Mouse (Mus musculus) telencephalon, adult 2 months (tissue): ENCODE results near the gene Pkdcc.

Source experiments
- DNase-seq: peaks from one replicate; pipeline ENCODE4 v3.0.0-alpha.2; 2011; ENCODE audit warnings: low read depth, low spot score

Pkdcc gene

DNA sequence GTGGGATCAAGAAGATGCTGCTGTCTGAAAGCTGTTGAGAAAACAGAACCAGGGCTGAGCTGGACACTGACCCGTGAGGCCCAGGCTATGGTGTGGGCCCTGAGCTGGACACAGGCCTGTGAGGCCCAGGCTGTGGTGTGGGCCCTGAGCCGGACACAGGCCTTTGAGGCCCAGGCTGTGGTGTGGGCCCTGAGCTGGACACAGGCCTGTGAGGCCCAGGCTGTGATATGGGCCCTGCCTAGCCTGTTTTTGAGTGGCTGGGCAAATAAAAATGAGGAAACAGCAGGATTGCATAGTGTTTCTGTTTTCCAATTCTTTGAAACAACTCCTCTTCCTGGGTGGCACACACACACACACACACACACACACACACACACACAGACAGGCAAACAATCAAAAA is 2.7 kb upstream of the Pkdcc start:
- no peak for DNase-seq

DNA sequence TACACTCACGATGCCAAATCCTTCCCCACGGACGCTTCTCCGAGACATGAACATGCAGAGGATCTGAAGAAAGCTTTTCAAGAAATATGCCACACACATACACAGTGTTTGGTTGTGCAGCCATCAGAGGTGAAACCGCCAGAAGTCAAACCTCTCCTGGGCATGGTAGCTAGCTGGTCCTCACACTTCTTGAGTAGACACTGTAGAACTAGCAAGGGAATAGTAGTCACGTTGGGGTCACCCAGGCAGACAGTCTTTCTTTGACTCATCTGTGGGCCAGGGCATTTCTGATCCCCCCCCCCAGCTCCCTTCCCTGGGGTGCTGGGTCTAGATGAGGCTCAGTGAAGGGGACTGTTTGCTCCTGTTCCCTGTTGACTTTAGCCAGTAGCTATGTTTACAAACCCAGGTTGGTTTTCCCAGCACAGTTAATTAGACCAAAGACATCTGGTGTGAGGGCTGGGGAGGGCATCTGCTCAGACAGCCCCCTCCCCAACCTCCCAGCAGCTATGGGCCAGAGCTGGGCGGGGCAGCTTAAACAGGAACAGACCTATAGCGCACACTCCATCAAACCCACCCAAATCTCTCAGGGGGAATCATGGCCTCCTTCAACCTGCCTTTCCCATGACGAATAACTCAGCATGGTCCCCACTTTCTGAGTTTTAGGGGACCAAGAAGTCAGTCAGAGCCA is 1.7 kb upstream of the Pkdcc start:
- no peak for DNase-seq

DNA sequence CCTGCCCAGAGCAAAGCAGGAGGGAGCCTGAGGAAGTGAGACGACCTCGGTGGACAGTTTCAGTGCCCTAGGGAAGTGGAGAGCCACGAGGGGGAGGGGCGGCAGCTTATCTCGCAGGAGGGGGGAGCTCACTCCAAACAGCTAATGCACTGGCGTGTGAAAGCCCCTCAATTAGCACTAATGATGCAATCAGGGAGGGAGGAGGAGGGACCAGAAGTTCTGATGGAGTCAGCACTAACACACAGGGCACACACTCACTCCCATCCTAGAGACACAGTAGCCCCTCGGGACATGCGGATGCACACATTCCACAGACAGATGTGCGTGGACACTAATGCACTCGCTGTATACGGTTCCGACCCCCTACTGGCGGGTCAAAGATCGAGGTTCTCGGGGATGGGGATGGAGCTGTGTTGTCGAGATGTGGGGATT is 915 bp upstream of the Pkdcc start:
- DNase-seq = no peak

DNA sequence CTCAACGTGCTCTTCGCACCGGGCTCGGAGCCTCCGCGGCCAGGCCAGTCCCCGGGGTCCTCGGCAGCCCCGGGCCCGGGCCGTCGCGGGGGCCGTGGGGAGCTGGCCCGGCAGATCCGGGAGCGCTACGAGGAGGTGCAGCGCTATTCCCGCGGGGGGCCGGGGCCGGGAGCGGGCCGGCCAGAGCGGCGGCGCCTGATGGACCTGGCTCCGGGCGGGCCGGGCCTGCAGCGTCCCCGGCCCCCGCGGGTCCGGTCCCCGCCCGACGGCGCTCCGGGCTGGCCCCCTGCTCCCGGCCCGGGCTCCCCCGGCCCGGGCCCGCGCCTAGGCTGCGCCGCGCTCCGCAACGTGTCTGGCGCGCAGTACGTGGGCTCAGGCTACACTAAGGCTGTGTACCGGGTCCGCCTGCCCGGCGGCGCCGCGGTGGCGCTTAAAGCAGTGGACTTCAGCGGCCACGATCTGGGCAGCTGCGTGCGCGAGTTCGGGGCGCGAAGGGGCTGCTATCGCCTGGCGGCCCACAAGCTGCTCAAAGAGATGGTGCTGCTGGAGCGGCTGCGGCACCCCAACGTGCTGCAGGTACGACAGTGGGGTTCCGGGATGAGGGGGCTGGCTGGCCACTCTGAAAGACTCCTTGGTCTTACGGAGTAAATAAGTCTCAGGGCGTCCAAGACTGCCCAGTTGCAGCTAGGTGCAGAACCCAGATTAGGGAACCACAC is 595 bp downstream of the Pkdcc start:
- DNase-seq = no peak

DNA sequence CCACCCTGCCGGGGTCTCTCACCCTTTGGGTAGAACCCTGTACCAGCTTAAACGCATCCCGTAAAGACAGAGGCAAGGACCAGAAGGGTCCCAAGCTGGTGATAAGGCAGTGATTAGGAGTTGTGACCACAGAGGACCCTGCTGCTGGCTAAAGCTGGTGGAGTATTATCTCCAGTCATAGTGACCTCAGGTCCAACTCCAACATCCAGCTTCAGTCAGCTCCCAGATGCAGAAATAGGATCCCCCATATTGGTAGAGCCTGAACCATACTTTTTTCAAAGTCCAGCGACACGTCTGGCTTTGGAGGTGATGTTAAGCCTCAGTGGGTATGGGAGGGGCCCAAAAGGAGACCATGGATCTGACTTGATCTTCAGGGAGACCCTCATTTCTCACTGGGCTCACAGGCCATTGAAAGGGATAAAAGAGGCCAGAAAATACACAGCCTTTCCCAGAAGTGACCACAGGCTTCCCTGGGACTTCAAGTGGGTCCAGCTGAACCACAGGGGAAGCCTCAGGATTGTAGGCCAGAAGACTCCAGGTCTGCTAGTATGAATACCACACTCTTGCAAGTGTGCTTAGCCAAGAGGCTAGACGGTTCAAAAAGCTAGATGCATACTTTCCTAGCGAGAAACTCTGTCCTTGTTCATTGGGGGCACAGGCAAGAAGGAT is 1.3 kb downstream of the Pkdcc start:
- DNase-seq = no peak

GRCm38 (mm10) chr17:83218189-83218588 is 3.1 kb downstream of the Pkdcc start:
- no peak for DNase-seq

GRCm38 (mm10) chr17:83218722-83219121 is 3.6 kb downstream of the Pkdcc start:
- no peak for DNase-seq

DNA sequence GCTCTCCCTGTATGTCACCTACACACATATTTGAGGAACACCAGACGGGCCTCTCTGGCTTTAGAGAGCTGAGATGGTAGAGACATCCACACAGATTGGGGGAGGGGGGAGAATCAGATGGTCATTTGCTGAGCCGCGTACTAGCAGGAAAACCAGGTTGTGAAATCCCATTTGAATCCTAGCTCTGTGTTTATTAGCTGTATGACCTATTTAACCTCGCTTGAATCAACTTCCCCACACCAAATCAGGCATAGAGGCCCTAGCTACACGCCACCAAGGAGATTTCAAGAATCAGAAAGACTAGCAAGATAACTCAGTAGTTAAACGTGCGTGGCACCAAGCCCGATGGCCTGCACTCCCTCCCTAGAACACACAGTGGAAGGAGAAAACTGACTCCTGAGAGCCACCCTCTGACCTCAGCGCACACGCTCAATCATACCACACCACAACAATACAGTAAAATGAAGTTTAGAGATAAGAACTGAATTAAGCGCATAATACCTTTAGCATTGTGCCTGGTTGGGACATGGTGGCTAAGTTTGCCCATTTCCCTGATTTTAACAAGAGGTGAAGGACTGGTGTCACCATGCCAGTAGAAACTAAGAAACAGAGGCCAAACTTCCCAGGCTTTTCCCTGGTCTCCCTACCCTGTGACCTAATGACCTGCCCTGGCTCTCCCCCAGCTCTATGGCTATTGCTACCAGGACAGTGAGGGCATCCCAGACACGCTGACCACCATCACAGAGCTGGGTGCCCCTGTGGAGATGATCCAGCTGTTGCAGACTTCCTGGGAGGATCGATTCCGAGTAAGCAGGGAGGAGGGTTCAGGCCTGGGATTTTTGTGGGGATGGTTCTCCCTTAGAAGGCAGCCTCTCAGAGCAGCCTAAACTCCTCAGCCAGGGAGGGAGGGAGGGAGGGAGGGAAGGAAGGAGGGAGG is 4.5 kb downstream of the Pkdcc start:
- DNase-seq = no peak

DNA sequence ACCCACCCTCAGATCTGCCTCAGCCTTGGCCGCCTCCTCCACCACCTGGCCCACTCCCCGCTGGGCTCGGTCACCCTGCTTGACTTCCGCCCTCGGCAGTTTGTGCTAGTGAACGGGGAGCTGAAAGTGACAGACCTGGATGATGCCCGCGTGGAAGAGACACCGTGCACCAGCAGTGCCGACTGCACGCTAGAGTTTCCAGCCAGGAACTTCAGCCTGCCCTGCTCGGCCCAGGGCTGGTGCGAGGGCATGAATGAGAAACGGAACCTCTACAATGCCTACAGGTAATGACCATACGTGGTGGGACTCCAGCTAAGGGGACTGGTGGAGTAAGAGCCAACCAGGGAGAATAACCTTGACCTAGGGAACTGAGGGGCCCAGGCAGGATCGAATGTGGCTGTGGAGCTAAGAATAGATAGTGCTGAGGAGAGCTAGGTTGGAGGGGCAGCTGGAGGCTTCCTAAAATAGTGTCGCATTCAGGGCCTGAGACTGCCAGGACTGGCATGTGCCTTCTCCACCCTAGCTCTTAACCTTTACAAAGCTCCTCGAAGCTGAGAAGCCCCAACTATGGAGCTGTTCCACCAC is 6.0 kb downstream of the Pkdcc start:
- no peak for DNase-seq

GRCm38 (mm10) chr17:83221611-83222500 is 6.8 kb downstream of the Pkdcc start:
- no peak for DNase-seq

DNA sequence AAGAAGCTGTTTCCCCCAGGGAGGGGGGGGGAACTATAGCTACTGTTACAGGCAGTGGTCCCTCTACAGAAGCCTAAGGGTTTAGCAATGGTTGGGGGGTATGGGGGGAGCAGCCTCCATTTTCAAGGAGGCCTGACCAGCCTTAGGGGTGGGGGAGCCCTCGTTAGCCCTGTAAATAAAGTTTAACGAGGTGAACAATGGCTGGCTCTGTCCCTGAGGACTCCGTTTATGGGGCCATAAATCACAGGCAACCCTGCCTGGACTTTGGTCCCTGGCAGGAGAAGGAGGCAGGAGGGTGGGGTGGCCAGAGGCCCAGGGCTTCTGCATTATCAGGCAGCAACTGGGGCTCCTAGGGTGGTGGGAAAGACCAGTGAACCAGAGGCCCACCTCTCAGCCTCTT is 7.6 kb downstream of the Pkdcc start:
- no peak for DNase-seq

DNA sequence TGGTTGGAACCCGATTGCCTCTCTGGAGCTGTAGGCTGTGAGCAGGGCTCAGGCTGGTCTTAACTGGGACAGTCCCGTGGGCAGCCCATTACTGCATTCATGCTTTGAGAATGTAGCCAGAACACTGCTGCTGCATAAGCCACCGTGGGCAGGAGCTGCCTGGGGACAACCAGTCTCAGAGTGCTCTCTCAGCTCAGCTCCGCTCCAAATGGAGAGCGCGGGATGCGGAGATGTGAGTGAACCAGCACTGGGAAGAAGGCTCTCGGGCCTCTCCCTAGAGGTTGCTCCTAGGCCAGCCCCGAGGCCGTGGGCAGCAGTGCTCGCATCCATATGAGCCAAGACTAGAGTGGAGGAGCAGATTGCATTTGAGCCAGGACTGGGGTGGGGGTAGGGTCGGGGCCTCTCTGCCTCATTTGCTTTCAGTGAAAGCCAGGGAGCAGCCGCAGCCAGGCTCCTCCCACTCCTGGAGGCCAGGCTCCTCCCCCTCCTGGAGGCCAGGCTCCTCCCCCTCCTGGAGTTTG is 9.4 kb downstream of the Pkdcc start:
- no peak for DNase-seq

DNA sequence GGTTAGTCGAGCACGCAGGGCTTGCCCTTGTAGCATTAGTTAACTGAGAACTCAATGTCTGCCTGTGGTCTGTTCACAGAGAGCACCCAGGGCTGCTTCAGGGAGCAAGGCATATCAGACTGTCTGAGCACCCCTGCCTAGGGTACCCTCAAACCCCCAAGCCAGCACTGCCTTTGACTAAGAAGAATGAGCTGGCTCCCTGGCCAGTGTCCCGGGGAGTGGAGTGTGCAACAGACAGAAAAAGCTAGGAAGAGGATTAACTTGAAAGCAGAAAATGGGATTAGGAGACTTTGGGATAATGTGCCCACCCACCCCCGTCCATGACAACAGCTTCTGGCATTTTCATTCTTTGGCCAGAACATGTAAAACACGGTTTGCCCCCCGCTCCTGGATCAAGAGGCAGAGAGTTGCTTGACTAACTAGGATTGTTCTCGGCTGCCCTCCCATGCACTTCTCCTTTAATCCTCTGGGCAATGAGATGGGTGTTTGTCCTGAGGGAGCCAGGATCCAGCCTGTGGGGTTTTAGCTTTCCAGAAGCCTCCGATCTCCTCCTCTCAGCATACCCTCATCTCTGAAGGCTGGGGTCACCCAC is 11.4 kb downstream of the Pkdcc start:
- no peak for DNase-seq

GRCm38 (mm10) chr17:83231357-83231756 is 16.3 kb downstream of the Pkdcc start:
- DNase-seq = no peak

- DNase-seq = no peak
Measured at GRCm38 (mm10) chr17:83235227-83235626, 20.1 kb downstream of the Pkdcc start.

- no peak for DNase-seq
Measured at GRCm38 (mm10) chr17:83236202-83236601, 21.1 kb downstream of the Pkdcc start.

- DNase-seq = no peak
Measured at GRCm38 (mm10) chr17:83238123-83239058, 23.3 kb downstream of the Pkdcc start.

DNA sequence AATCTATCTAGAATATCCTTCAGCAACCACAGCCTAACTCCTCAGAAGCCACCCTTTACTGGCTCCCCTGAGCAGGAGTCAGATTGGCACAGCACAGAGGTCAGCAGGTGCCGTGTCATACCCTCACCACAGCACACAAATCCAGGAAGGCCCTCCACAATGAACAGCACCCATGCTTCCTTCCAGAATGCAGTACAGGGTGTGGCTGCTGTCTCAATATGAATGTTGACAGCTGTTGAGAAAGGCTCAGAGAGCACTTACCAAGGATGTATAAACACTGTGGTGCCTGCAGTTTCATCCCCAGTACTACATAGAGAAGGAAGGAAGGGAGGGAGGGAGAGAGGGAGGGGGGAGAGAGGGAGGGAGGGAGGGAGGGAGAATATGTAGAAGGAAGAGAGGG is 29.4 kb downstream of the Pkdcc start:
- DNase-seq = no peak

GRCm38 (mm10) chr17:83245460-83245859 is 30.4 kb downstream of the Pkdcc start:
- no peak for DNase-seq
